Mouse (Mus musculus): ENCODE data around the gene Six5. TPM values are rescaled to one million over a fixed set of nuclear protein-coding genes. Genes with fewer than 3 reads are reported as not detected.
"Not testable (repeated sequence)": the region's sequence is repeated elsewhere in the genome, so short reads cannot be mapped to it uniquely, and the experiment has no call there.

Gene Six5
- 1 to 10 TPM; 5.3 to 7.8 TPM for total RNA-seq (2021)
- long read RNA-seq, experiment 1, transcript Six5-201 (3 exons, 3,007 nt), result major isoform, 12 of 15 reads
- long read RNA-seq, experiment 1, partial matches to known transcripts, result 2 of 15 reads
- long read RNA-seq, experiment 1, other reads (novel, unspliced or antisense), result 1 of 15 reads
- long read RNA-seq, experiment 2, transcript Six5-201 (3 exons, 3,007 nt), result major isoform, 7 of 10 reads
- long read RNA-seq, experiment 2, partial matches to known transcripts, result 2 of 10 reads
- long read RNA-seq, experiment 2, other reads (novel, unspliced or antisense), result 1 of 10 reads

DNA sequence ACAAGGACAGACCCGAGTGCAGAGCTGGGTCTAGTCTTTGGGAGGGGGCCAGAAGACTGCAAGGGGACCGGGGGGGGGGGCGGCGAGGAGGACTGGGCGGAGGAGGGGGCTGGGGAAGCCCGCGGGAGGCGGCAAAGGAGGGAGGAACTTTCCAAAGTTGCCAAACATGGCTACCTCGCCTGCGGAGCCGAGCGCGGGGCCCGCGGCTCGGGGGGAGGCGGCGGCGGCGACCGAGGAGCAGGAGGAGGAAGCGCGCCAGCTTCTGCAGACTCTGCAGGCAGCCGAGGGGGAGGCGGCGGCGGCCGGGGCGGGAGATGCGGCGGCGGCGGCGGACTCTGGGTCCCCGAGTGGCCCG is at the start of gene Six5:
Gene Six5 (plus strand): TSS at position 124 of the 355 bp plus-strand sequence.
- DNase-seq, result no peak

DNA sequence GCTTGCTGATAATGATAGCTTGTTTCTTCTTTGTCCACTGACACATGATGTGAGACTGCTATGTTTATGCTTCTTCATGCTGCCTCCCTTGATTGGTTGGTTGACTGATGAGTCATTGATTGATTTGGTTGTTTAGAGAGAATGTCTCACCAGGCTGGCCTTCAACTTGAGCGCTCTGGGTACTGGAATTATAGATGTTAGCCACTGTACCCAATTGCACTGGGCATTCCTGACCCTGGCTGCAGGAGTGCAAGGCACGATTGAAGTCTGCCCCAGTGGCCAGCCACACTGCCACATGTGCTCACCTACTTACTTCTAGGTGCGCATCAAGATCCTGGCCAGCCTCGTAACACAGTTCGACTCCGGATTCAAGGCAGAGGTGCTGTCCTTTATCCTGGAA is 49.8 kb upstream of the Six5 start:
- no peak for DNase-seq

DNA sequence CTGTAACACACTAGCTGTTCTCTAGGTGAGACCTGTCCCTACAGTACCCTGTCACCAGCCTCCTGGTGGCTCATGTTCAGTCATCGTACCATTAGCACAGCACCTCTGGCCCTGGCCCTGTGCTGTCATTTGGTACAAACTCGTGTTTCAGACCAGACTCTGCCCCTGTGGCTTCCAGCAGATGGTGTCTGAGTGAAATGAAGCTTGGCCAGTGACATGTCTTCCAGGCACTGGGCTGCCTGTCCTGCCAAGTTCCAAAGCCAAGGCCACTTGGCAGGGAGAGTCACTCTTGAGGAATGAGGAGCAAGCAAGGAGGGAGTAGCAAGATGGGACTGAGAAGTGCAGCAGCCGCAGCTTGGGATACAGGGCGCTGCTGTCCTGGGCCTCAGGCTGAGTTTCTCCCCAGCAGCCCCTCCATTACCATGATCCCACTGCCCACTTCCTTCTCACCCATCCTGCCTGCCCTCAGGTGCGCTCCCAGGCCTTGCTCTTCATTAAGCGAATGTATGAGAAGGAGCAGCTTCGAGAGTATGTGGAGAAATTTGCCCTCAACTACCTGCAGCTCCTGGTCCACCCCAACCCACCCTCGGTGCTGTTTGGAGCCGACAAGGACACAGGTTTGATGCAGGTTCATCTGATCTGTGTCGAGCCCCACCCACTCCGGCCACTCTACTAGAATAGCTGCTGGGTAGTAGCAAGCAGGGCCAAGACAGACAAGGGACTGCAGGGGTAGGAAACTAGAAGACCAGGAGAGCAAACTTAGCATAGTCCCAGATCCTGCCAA is 47.9 kb upstream of the Six5 start:
- DNase-seq, result peak; percentile 44

DNA sequence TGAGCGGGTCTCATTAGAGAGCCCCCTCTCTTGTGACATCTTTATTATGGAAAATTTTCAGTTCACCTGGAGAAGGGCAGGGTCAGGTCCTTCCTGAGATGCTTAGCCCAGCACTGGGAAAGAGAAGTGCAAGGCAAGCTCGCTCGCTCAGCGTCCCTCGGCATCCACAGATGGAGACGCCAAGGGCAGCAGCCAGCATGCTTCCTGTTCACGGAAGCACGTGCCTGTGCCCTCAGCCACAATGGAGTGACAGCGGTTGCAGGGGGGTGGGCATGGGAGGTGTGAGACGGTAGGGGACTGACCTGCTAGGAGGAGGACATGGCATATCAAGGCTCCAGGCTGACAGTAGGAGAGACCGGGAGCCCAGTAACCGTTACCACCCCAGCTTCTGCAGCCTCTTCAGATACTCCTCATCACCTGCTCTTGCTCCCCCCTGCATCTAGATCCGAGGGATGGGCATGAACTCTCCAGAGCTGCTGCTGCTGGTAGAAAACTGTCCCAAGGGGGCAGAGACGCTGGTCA is 46.3 kb upstream of the Six5 start:
- no peak for DNase-seq

DNA sequence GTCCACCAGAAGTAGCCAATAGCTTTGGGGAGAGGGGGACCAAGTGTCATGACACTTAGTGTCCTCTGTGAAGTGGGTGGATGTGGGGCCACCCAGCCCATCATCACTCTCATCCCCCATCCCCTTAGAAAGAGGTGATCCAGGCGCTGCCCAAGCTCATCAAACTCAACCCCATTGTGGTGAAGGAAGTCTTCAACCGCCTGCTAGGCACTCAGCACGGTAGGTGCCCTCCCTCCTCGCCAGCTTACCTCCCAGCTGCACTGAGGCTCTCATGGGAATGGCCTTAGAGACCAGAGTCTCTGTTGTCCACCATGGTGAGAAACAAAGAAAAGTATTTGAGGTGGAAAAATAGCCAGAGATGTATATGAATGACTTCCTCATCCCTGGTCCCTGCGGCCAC is 45.1 kb upstream of the Six5 start:
- no peak for DNase-seq

DNA sequence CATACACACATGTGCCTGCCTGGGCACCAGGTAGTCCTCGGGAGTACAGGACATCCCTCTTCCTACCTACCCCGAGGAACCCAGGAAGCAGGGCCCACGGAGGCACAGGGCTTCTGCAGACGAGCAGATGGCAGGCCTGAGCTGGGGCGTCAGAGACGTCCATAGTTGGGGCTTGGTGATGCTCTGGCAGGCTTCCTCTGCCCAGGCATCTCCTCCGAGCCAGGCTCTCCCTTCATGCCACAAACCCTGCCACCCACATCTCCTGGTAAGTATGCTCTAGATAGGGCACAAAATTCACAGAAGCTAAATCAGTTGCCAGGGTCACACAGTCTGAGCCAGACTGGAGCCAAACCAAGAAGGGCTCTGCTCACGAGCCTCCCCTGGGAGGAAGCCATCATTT is 44.2 kb upstream of the Six5 start:
- no peak for DNase-seq

DNA sequence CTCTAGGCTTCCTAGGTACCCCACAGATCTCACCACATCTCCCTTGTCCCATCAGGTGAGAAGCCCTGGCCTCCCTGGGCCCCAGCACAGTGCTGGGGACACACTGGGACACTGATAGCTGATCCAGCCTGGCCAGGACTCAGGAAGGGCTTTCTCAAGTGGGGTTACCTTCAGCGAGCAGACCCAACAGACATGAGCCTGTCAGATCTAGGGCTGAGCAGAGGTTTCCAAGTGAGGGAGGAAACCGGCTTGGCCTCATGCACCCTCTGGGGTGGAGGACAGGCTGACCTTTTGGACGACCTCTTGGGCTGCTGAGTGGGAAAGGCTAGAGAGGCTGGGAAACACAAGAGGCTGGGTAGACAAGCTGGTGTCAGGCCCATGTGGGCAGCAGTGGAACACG is 43.2 kb upstream of the Six5 start:
- DNase-seq, result no peak

DNA sequence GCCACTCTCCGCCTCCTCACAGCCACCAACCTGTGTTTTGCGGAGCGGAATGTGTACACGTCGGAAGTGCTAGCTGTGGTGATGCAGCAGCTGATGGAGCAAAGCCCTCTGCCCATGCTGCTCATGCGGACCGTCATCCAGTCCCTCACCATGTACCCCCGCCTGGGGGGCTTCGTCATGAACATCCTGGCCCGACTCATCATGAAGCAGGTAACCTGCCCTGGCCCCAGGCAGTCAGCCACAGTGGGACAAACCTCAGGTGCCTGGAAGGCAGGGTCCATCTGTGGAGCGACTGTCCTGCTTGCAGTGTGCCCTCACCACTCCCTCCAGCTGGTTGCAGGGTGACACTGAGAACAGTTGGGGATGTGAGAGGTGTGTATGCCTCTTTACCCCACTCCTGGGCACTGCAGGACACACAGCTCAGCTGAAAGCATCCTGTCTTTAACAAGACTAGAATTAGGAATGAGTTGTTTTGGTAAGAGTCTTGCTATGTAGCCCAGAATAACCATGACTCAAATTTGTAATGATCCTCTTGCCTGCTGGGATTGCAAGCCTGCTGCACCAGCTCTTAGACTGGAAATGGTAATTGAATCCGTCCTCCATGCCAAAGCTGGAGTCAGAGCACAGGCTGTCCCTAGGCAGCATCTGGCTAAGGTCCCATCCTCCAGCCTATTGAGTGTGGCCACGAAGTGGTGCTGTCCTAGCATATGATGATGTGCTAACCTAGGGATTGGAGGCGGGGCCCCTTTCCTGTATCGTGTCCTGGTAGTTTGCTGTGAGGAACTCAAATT is 41.9 kb upstream of the Six5 start:
- DNase-seq, result no peak

DNA sequence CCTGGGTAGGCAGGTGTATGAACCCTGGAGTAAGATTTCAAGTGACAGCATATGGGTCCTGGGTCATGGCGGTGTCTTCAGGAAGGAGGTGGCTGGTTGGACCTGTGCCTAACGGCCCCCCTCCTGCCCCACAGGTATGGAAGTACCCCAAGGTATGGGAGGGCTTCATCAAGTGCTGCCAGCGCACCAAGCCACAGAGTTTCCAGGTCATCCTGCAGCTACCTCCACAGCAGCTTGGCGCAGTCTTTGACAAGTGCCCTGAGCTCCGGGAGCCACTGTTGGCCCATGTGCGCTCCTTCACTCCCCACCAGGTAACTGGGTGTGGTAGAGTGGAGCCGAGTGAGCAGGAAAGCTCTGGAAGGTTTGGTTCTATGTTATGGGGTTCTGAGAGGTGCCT is 41.3 kb upstream of the Six5 start:
- no peak for DNase-seq

DNA sequence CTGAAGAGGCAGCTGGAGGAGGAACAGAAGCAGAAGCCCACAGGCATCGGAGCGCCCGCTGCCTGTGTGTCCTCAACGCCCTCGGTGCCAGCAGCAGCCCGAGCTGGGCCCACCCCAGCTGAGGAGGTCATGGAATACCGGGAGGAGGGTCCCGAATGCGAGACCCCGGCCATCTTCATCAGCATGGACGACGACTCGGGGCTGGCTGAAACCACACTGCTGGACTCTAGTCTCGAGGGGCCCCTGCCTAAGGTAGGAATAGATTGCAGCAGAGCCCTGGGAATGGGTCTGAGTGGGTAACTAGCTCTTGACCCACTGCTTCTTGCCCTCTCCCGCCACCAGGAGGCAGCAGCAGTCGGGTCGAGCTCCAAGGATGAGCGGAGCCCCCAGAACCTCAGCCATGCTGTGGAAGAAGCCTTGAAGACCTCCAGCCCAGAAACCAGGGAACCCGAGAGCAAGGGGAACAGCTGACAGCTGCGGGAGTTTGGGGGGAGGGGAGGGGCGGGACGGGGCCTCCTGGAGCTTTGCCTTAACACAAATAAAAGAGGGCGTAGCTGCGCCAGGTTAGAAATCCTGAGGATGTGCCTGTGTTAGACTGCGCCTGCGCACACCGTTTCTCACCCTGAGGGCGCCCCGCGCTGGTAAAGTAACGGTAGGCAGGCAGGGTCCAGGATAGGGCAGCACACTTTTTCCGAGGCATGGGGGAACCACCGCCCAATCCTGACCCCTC is 40.2 kb upstream of the Six5 start, which contains the start of gene Rsph6a:
Gene Rsph6a (plus strand): TSS at position 644 of the 730 bp plus-strand sequence.
- peak; percentile 66 for DNase-seq

DNA sequence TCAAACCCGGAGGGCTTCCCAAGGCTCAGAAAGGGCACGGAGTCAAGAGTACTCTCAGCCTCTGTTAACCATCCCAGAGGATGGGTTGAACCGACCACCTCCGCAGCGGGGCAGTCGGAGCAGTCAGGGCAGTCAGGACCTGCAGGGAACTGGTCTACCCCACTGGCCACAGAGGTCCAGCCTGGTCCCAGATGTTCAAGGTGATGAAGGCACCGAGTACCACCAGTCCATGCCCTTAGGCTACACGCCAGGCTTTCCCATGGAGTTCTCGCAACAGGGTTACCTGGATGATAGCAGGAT is 39.7 kb upstream of the Six5 start:
- no peak for DNase-seq

DNA sequence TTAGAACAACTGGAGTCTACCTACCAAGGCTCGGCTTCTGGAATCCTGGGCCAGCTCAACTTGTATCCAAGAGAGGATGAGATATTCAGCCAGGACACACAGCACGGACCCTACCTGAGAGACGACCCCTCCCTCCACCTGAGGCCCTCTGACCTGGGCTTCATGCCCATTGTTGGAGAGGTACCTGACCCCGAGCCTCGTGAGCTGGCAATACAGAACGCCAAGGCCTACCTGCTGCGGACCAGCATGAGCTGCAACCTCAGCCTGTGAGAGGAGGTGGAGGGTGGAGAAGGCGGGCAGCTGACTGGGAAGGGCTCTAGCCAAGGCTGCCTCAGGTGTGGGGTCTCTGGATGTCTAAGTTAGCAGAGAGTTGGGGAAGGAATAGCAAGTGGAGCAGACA is 39.3 kb upstream of the Six5 start:
- DNase-seq, result no peak

DNA sequence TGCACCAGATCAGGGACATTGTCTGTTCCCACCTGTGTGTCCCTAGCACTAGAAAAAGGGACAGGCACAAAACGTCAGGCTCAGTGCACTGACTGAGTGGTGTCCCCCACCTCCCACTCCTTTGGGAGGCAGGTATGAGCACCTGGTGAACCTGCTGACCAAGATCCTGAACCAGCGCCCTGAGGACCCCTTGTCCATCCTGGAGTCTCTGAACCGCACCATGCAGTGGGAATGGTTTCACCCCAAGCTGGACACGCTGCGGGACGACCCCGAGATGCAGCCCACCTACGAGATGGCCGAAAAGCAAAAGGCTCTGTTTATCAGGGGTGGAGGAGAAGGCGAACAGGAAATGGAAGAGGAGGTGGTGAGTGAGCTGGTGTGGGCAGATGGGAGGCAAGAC is 37.0 kb upstream of the Six5 start:
- DNase-seq, result no peak

DNA sequence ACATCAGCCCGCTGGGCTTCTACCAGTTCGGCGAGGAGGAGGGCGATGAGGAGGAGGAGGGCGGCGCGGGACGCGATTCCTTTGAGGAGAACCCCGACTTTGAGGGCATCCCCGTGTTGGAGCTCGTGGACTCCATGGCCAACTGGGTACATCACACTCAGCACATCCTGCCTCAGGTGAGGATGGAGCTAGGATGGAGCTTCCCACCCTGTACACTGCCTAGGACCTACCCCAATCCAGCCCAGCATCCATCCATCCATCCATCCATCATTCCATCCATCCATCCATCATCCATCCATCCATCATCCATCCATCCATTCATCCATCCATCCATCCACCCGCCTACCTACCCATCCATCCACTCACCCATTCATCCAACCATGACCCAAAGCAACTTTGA is 28.5 kb upstream of the Six5 start:
- DNase-seq, result no peak

DNA sequence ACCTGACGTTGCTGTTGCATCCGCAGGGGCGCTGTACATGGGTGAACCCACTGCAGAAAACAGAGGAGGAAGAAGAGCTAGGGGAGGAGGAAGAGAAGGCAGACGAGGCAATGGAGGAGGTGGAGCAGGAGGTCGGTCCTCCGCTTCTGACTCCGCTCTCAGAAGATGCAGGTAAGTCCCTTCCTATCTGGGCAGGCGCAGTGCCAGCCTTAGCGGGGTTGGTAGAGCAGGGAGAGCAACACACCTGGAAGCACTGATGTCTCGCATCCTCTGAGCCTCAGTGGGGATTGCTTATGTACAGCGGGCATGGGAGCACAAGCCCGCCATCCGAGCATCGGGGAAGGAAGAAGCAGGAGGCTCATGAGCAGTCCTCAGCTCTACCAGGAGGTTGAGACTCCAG is 27.3 kb upstream of the Six5 start:
- DNase-seq, result no peak

DNA sequence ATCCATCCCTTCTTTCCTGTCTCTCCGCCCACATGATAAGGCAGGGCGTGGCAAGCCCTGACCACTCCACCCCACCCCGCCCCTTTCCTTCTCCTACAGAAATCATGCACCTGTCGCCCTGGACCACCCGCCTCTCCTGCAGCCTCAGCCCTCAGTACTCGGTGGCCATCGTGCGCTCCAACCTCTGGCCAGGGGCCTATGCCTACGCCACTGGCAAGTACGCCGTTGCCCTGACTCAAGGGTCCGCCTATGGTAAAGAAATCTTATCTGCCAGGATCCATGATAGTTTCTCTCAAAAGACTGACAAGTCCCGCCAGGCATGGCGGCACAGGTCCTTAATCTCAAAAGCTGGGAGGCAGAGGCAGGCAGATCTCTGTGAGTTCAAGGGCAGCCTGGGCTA is 26.5 kb upstream of the Six5 start:
- DNase-seq, result no peak

DNA sequence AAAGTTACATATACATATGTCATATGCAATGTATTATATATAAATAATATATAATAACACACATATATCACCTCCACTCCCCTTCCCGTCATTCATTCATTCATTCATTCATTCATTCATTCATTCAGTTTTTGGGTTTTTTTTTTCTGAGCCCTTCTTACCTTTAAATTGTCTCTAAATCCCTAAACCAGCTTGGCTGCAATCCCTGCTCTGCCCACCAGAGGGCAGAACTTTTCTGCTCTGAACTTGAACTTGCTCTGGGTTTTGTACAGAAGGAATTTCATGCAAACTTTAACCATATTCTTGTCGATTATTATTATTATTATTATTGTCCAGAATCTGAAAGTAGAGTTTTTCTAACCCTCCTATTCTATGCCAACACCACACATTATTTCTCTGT is 25.7 kb upstream of the Six5 start:
- peak; percentile 77 for DNase-seq

DNA sequence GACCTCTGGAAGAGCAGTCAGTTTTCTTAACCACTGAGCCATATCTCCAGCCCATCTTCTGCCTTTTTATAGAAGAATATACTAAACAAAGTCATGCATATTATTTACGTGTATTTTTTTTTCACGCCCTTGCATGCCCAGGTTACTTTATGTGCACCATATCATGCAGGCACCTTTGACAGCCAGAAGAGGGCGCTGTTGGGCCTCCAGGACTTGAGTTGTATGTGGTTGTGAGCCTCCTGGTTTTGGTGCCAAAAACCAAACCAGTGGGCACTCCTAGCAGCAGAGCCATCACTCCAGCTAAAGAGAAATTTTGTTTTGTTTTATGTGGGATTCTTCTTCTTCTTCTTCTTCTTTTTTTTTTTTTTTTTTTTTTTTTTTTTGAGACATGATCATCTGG is 24.9 kb upstream of the Six5 start:
- DNase-seq, result no peak

DNA sequence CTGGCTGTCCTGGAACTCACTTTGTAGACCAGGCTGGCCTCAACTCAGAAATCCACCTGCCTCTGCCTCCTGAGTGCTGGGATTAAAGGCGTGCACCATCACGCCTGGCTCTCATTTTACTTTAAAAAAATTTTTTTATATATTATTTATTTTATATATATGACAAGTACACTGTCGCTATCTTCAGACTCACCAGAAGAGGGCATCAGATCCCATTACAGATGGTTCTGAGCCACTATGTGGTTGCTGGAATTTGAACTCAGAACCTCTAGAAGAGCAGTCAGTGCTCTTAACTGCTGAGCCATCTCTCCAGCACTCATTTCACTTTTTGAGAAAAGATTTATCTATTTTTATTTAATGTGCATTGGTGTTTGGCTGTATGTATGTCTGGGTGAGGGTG is 23.4 kb upstream of the Six5 start:
- DNase-seq, result not testable (repeated sequence)

DNA sequence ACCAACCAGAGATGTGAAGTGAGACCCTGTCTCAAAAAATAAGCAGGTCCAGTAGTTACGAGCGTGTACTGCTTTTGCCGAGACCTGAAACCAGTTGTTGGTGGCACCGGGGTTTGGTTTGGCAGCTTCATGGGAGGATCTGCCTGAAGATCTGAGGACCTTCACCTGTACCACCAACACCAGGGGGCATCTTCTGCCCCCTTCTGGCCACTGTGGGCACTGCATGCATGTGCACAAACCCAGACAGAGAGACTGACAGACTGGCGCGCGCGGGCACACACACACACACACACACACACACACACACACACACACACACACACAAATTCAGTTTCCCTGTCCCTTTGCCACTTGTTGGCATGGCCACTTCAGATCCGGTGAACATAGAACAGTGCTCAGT is 20.9 kb upstream of the Six5 start:
- DNase-seq, result no peak

DNA sequence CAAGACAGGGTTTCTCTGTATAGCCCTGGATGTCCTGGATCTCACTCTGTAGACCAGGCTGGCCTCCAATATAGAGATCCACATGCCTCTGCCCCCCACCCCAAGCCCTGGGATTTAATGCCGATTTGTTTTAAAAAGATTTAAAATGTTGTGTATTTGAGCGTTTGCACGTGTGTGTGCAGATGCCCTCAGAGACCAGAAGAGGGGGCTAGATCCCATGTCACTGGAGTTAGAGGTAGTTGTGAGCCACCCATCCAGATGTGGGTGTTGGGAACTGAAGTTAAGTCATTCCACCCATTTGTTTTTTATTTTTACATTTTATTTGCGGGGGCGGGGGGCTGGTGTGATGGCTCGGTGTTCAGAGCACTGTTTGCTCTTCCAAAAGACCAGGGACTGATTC is 19.9 kb upstream of the Six5 start:
- no peak for DNase-seq

DNA sequence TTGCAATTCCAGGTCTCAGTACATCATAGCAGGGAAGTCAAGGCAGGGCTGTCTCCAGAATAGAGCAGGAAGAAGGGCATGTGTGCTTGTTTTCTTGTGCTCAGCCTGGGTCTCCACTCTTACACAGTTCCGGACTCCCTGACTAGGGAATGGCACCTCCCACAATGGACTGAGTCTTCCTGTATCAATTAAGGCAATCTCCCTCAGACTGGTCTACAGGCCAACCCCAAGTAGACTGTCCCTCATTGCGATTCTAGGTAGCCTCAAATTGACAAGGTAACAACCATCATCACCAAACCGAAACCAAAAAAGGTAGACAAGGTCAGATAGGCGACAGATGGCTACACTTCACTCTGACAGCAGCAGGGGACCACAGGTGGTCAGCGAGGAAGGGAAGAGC is 19.2 kb upstream of the Six5 start:
- DNase-seq, result no peak

Data from gastrocnemius, postnatal 10 days (tissue).